20 mouse cellular contexts compared by ENCODE assay signal in the genomic region with DNA sequence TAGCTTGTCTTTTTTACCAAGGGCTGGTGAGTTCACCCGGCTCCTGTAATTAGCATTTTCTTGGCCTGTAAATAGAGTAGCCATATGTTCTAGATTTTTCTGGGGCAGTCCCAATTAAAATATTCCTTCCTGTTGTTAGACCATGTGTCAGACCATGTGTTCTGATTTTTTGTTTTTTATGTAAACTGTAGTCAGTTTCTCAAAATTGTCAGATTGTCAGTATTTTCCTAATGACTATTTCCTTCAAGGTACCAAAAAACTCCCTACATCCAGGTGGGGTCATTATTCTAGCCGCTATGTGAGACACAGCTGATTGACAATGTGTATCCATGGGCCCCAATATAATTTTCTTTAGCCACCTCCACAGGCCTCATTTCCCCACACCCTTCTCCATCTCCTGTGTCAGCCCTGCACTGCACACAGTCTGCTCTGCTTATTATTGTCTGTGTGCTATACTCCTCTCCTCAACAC. TPM values are rescaled to one million over a fixed set of nuclear protein-coding genes. Genes with fewer than 3 reads are reported as not detected.
A peak's percentile ranks its signal among the peaks of the same experiment; 100 is the strongest.
DNase-seq lines count a peak whose midpoint lies in the region; ATAC-seq and TF ChIP-seq lines count a peak whose summit lies in the region.
"Had no signal": no experiment of that assay in that cellular context is flagged by ENCODE, and none has a peak within 500 bp of the region (broad histone marks: within the 10 kb centered on the region; RNA-seq: fewer than 3 reads in every experiment).

No protein-coding gene starts in this region.

- no peaks in the 10 kb centered on the region for H3K79me2 ChIP-seq in CH12.LX (replicated peaks; ENCODE audit: control insufficient read depth, extremely low read depth, insufficient read depth, poor library complexity, severe bottlenecking)

- peaks cover 13% of the 10 kb centered on the region for H3K4me1 ChIP-seq in forebrain, embryonic 13.5 days
- H3K4me1 ChIP-seq in forebrain, embryonic 10.5 days: peaks cover 9% of the 10 kb centered on the region
- H3K4me1 ChIP-seq in CH12.LX (ENCODE audit: control insufficient read depth in 1 of 2, insufficient read depth in 2 of 2): peaks cover 8 to 44% of the 10 kb centered on the region in 2 experiments; a peak in 3 of 4 replicates
- H3K4me1 ChIP-seq in cerebellum, adult 2 months (ENCODE audit: control insufficient read depth, insufficient read depth, low read length): peaks cover 30% of the 10 kb centered on the region
- peaks cover 31% of the 10 kb centered on the region for H3K4me1 ChIP-seq in forebrain, embryonic 15.5 days
- H3K4me1 ChIP-seq in intestine, embryonic 15.5 days (replicated peaks): no peaks in the 10 kb centered on the region
- H3K4me1 ChIP-seq: embryonic facial prominence, embryonic 15.5 days; heart, embryonic 12.5 days; stomach, embryonic 15.5 days had no signal

- in situ Hi-C loops in CH12.LX (cut with MboI; ENCODE audit: low pct_ligation_motif_present, low pct_unique_long_range_greater_than_20kb, low sequenced_read_pairs): loop anchor here (25.0 kb wide), 1 partner anchor 313 kb away; a partner anchor contains a TSS

- no peak for TF ChIP-seq CTCF in CH12.LX (conservative IDR thresholded peaks at IDR 0.05 in 1 of 2, IDR thresholded peaks at IDR 0.05 in 1 of 2; ENCODE audit: low read depth in 2 of 2, low read length in 2 of 2)
- no peak for TF ChIP-seq CTCF in cerebellum, adult 2 months (IDR thresholded peaks at IDR 0.05; ENCODE audit: borderline replicate concordance, insufficient read depth, low read depth, low read length)

- TF ChIP-seq POLR2A in CH12.LX (IDR thresholded peaks at IDR 0.05; ENCODE audit: low read depth, low read length): 0 out of 2 replicates have a peak, but pooled peaks have one; percentile 21
- 0 out of 2 replicates have a peak, but pooled peaks have one; percentile 11 for TF ChIP-seq POLR2A in cerebellum, adult 2 months (IDR thresholded peaks at IDR 0.05; ENCODE audit: borderline replicate concordance, insufficient read depth, low read length)

- dilution Hi-C loops in CH12.LX (cut with MboI; ENCODE audit: extremely low pct_ligation_motif_present, extremely low pct_unique_long_range_greater_than_20kb, low sequenced_read_pairs): no loop called here

- no peaks in the 10 kb centered on the region for H3K36me3 ChIP-seq in forebrain, embryonic 13.5 days (ENCODE audit: poor library complexity, severe bottlenecking)
- no peaks in the 10 kb centered on the region for H3K36me3 ChIP-seq in forebrain, embryonic 10.5 days (replicated peaks)
- no peaks in the 10 kb centered on the region for H3K36me3 ChIP-seq in CH12.LX (replicated peaks in 1 of 2; ENCODE audit: control insufficient read depth in 1 of 2, insufficient read depth in 1 of 2, low read length in 1 of 2)
- H3K36me3 ChIP-seq in forebrain, embryonic 15.5 days: no peaks in the 10 kb centered on the region
- H3K36me3 ChIP-seq in intestine, embryonic 15.5 days: no peaks in the 10 kb centered on the region
- H3K36me3 ChIP-seq: embryonic facial prominence, embryonic 15.5 days; heart, embryonic 12.5 days; stomach, embryonic 15.5 days had no signal

- H3K27ac ChIP-seq in forebrain, embryonic 13.5 days: peak overlapping the region; percentile 85
- H3K27ac ChIP-seq in forebrain, embryonic 10.5 days: no peak overlapping the region
- peak overlapping the region; percentile 96 for H3K27ac ChIP-seq in CH12.LX (ENCODE audit: insufficient read depth, low read depth)
- H3K27ac ChIP-seq in cerebellum, adult 2 months (ENCODE audit: insufficient read depth, low read length): peak overlapping the region; percentile 99
- H3K27ac ChIP-seq in forebrain, embryonic 15.5 days (replicated peaks): peak overlapping the region; percentile 86
- H3K27ac ChIP-seq in intestine, embryonic 15.5 days: no peak overlapping the region
- H3K27ac ChIP-seq: embryonic facial prominence, embryonic 15.5 days; liver, embryonic 14.5 days; stomach, embryonic 15.5 days had no signal

- no peak overlapping the region for H3K4me2 ChIP-seq in forebrain, embryonic 13.5 days
- H3K4me2 ChIP-seq in CH12.LX (ENCODE audit: insufficient read depth, low read depth, poor library complexity, severe bottlenecking): no peak overlapping the region; the same call in 1 of the 2 replicates
- H3K4me2 ChIP-seq in forebrain, embryonic 15.5 days (replicated peaks): no peak overlapping the region
- no peak overlapping the region for H3K4me2 ChIP-seq in intestine, embryonic 15.5 days (replicated peaks)
- H3K4me2 ChIP-seq: embryonic facial prominence, embryonic 15.5 days; heart, embryonic 12.5 days; stomach, embryonic 15.5 days had no signal

- peak; percentile 85 for ATAC-seq in forebrain, embryonic 13.5 days
- ATAC-seq in forebrain, embryonic 15.5 days (replicated peaks): peak; percentile 87
- no peak for ATAC-seq in intestine, embryonic 15.5 days
- ATAC-seq: Patski had no signal

- no peak overlapping the region for H3K4me3 ChIP-seq in forebrain, embryonic 13.5 days
- H3K4me3 ChIP-seq in forebrain, embryonic 10.5 days: no peak overlapping the region
- no peak overlapping the region for H3K4me3 ChIP-seq in CH12.LX (replicated peaks in 1 of 3; ENCODE audit: low read depth in 2 of 3, low read length in 2 of 3, poor library complexity in 1 of 3)
- no peak overlapping the region for H3K4me3 ChIP-seq in cerebellum, adult 2 months (replicated peaks; ENCODE audit: insufficient read depth, low read depth, low read length)
- H3K4me3 ChIP-seq in forebrain, embryonic 15.5 days: no peak overlapping the region
- H3K4me3 ChIP-seq in intestine, embryonic 15.5 days (replicated peaks): no peak overlapping the region
- H3K4me3 ChIP-seq: embryonic facial prominence, embryonic 15.5 days; heart, embryonic 12.5 days; megakaryocyte, embryonic 14.5 days; stomach, embryonic 15.5 days had no signal

- no peak for DNase-seq in forebrain, embryonic 10.5 days (ENCODE audit: extremely low spot score, low spot score)
- DNase-seq in CH12.LX (ENCODE audit: extremely low read depth): peak; percentile 74
- DNase-seq in cerebellum, adult 2 months: peak; percentile 74 to 92
- DNase-seq in Muller cell, postnatal 12 days (ENCODE audit: inconsistent ontology term): no peak
- no peak for DNase-seq in kidney, postnatal 14 days
- DNase-seq: gastrocnemius, postnatal 36 days; heart, postnatal 4 days; kidney, adult 11 months; kidney, postnatal 10 days; lung, postnatal 10 days; thymus, postnatal 14 days had no signal

- peak; percentile 73; the same call in 1 of the 2 replicates for TF ChIP-seq EP300 in CH12.LX (IDR thresholded peaks at IDR 0.05; ENCODE audit: low read length)

- H3K9ac ChIP-seq in forebrain, embryonic 13.5 days: no peak overlapping the region
- H3K9ac ChIP-seq in CH12.LX (ENCODE audit: insufficient read depth, low read depth): peak overlapping the region; percentile 9; the same call in 1 of the 2 replicates
- H3K9ac ChIP-seq in forebrain, embryonic 15.5 days (replicated peaks): no peak overlapping the region
- no peak overlapping the region for H3K9ac ChIP-seq in intestine, embryonic 15.5 days
- H3K9ac ChIP-seq: embryonic facial prominence, embryonic 15.5 days; heart, embryonic 12.5 days; liver, embryonic 14.5 days; stomach, embryonic 15.5 days had no signal

- H3K9me3 ChIP-seq in forebrain, embryonic 13.5 days (replicated peaks): no peaks in the 10 kb centered on the region
- H3K9me3 ChIP-seq in forebrain, embryonic 10.5 days: peaks cover 5% of the 10 kb centered on the region; the same call in 1 of the 2 replicates
- peaks cover 4% of the 10 kb centered on the region for H3K9me3 ChIP-seq in CH12.LX (replicated peaks; ENCODE audit: low read length)
- H3K9me3 ChIP-seq in forebrain, embryonic 15.5 days: no peaks in the 10 kb centered on the region
- H3K9me3 ChIP-seq in intestine, embryonic 15.5 days: no peaks in the 10 kb centered on the region
- H3K9me3 ChIP-seq: embryonic facial prominence, embryonic 15.5 days; megakaryocyte, embryonic 14.5 days; stomach, embryonic 15.5 days had no signal

- no peaks in the 10 kb centered on the region for H3K27me3 ChIP-seq in forebrain, embryonic 13.5 days
- no peaks in the 10 kb centered on the region for H3K27me3 ChIP-seq in forebrain, embryonic 10.5 days (ENCODE audit: poor library complexity, severe bottlenecking)
- no peaks in the 10 kb centered on the region for H3K27me3 ChIP-seq in CH12.LX (replicated peaks)
- no peaks in the 10 kb centered on the region for H3K27me3 ChIP-seq in cerebellum, adult 2 months (ENCODE audit: control insufficient read depth, insufficient read depth, low read length)
- no peaks in the 10 kb centered on the region for H3K27me3 ChIP-seq in forebrain, embryonic 15.5 days
- no peaks in the 10 kb centered on the region for H3K27me3 ChIP-seq in intestine, embryonic 15.5 days (replicated peaks)
- H3K27me3 ChIP-seq: embryonic facial prominence, embryonic 15.5 days; heart, embryonic 12.5 days; megakaryocyte, embryonic 14.5 days; Patski; stomach, embryonic 15.5 days had no signal

- 66% methylated on average over 2 of the region's 2 CpGs for WGBS in forebrain, embryonic 13.5 days
- WGBS in forebrain, embryonic 10.5 days: 86% methylated on average over 2 of the region's 2 CpGs
- 7% methylated on average over 2 of the region's 2 CpGs for WGBS in cerebellum, adult 2 months
- WGBS in forebrain, embryonic 15.5 days: 35% methylated on average over 2 of the region's 2 CpGs
- 88% methylated on average over 2 of the region's 2 CpGs for WGBS in intestine, embryonic 15.5 days

- no peak; the same call in none of the 2 replicates for TF ChIP-seq RAD21 in CH12.LX (IDR thresholded peaks at IDR 0.05; ENCODE audit: low read depth, low read length)

TF ChIP-seq in CH12.LX, 34 proteins besides CTCF, POLR2A, EP300 and RAD21 (continues in another document):
- no peak for TF ChIP-seq NRF1 (IDR thresholded peaks at IDR 0.05; ENCODE audit: low read depth, low read length)
- peak; percentile 39; the same call in 1 of the 2 replicates for TF ChIP-seq MXI1 (IDR thresholded peaks at IDR 0.05; ENCODE audit: low read depth, low read length)
- TF ChIP-seq MEF2A (IDR thresholded peaks at IDR 0.05; ENCODE audit: borderline replicate concordance, low read depth, low read length): peak; percentile 93
- peak; percentile 98 for TF ChIP-seq MYC (IDR thresholded peaks at IDR 0.05; ENCODE audit: low read depth, low read length)
- no peak for TF ChIP-seq NELFE (IDR thresholded peaks at IDR 0.05; ENCODE audit: low read depth, low read length)
- peak; percentile 79 for TF ChIP-seq ZNF384 (IDR thresholded peaks at IDR 0.05; ENCODE audit: low read depth, low read length)
- TF ChIP-seq MAX (IDR thresholded peaks at IDR 0.05; ENCODE audit: low read length): peak; percentile 95
- no peak for TF ChIP-seq ZMIZ1 (IDR thresholded peaks at IDR 0.05; ENCODE audit: low read depth, low read length)

RNA-seq across cellular contexts. Expression of a gene that starts 40.5 kb away (rescaled TPM):
- polyA plus RNA-seq in forebrain, embryonic 13.5 days (2015; fragmentation: Nextera tagmentation; extraction: Ambion mirVana): 450 and 508 TPM in 2 replicates
- 192 and 209 TPM in 2 replicates for polyA plus RNA-seq in forebrain, embryonic 10.5 days (2016; fragmentation: Nextera tagmentation; extraction: Ambion mirVana)
- 191 and 305 TPM in 2 replicates for total RNA-seq in CH12.LX (2012; rRNA removed)
- total RNA-seq in CH12.LX (2014; rRNA removed): 190 and 212 TPM in 2 replicates
- 234 and 254 TPM in 2 replicates for polyA plus RNA-seq in CH12.LX (2012; ENCODE audit: insufficient read length, low read depth)
- polyA plus RNA-seq in cerebellum, adult 2 months (2012; rRNA removed): 1,793 and 1,993 TPM in 2 replicates
- 640 and 665 TPM in 2 replicates for polyA plus RNA-seq in forebrain, embryonic 15.5 days (2015; fragmentation: Nextera tagmentation; extraction: Ambion mirVana)
- 668 and 678 TPM in 2 replicates for polyA plus RNA-seq in intestine, embryonic 15.5 days (2015; fragmentation: Nextera tagmentation; extraction: Ambion mirVana)

Comparison
In these comparisons a context has a peak if more than half of its experiments do, and no peak if none do; other contexts are left out.
1. H3K27ac ChIP-seq: peak in forebrain, embryonic 13.5 days (single experiment), CH12.LX (single experiment), cerebellum, adult 2 months (single experiment) and forebrain, embryonic 15.5 days (single experiment); none in forebrain, embryonic 10.5 days (single experiment) and intestine, embryonic 15.5 days (single experiment).
2. DNase-seq: peak in CH12.LX (single experiment) and cerebellum, adult 2 months (2 of 2); none in forebrain, embryonic 10.5 days (single experiment), Muller cell, postnatal 12 days (single experiment) and kidney, postnatal 14 days (single experiment).